Mouse (Mus musculus): ENCODE results near the gene Auts2. TPM values are rescaled to one million over a fixed set of nuclear protein-coding genes. Genes with fewer than 3 reads are reported as not detected.
A peak's percentile ranks its signal among the peaks of the same experiment; 100 is the strongest.
"Not testable (repeated sequence)": the region's sequence is repeated elsewhere in the genome, so short reads cannot be mapped to it uniquely, and the experiment has no call there.

Auts2 gene
- polyA plus RNA-seq (2015; fragmentation: Nextera tagmentation; extraction: Ambion mirVana), result 7.5 and 8.6 TPM in 2 replicates

DNA sequence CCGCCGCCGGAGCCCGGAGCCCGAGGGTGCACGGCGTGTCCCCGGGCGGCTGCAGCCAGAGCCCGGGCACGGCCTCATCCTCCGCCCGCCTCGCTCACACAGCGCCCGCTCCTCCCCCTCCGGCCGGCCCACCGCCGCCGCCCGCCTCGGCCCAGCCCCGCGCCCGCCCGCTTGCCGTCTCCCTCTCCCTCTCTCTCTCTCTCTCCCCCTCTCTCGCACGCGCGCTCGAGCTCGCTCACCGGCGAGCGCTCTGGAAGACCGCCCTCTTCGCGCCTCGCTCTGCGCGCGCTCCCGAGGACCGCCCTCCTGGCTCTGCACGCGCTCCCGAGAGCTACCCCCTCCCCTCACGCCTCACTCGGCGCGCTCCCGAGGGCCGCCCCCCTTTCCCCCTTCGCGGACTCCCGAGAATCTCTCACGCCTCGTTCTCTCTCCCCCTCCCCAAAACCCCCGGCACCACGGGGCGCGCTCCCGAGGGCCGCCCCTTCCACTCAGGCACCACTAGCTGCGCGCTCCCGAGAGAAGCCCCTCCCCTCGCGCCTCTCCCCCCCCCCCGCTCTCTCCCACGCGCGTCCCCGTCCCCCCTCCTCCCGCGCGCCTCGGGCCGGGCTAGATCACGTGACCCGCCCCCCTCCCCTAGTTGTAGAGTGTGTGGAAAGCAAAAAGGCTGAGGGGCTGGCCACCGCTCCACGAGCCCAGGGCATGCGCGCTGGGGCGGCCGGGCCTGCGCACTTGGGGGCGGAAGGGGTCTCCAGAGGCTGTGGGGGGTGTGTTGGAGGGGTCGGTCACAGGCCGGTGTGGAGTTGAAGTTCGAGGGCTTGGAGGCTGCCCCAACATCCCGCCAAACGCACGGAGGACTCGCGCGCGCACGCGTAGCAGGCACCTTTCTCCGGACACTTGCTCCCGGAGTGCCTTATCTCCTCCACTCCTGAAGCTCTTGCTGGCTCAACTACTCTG is at the start of gene Auts2:
TSS of gene Auts2 (minus strand) at position 227 of the 954 bp plus-strand sequence.
- ATAC-seq (replicated peaks; ENCODE audit: low FRiP score, low read depth) (peak; percentile 90), DNase-seq (ENCODE audit: low spot score) (peak; percentile 95)
- Histone ChIP-seq H3K9ac (ENCODE audit: low read depth, low read length) (peak within 1 kb of the TSS; percentile 65), H3K4me1 (replicated peaks; ENCODE audit: insufficient read depth, low read length) (peaks cover 5% of the 10 kb centered on the region; the same call in 1 of the 2 replicates), H3K27me3 (ENCODE audit: insufficient read depth, low read length) (no peaks in the 10 kb centered on the region), H3K4me2 (ENCODE audit: low read length) (peak within 1 kb of the TSS; percentile 94), H3K27ac (peak within 1 kb of the TSS; percentile 77), H3K9me3 (replicated peaks; ENCODE audit: low read length) (no peaks in the 10 kb centered on the region), H3K36me3 (ENCODE audit: insufficient read depth, low read length) (no peaks in the 10 kb centered on the region), H3K4me3 (replicated peaks; ENCODE audit: low read depth, low read length) (peak within 1 kb of the TSS; percentile 81)
- WGBS, result under 1% methylated on average over 80 of the region's 105 CpGs
- no peak for TF ChIP-seq CTCF (IDR thresholded peaks at IDR 0.05; ENCODE audit: low read depth)

DNA sequence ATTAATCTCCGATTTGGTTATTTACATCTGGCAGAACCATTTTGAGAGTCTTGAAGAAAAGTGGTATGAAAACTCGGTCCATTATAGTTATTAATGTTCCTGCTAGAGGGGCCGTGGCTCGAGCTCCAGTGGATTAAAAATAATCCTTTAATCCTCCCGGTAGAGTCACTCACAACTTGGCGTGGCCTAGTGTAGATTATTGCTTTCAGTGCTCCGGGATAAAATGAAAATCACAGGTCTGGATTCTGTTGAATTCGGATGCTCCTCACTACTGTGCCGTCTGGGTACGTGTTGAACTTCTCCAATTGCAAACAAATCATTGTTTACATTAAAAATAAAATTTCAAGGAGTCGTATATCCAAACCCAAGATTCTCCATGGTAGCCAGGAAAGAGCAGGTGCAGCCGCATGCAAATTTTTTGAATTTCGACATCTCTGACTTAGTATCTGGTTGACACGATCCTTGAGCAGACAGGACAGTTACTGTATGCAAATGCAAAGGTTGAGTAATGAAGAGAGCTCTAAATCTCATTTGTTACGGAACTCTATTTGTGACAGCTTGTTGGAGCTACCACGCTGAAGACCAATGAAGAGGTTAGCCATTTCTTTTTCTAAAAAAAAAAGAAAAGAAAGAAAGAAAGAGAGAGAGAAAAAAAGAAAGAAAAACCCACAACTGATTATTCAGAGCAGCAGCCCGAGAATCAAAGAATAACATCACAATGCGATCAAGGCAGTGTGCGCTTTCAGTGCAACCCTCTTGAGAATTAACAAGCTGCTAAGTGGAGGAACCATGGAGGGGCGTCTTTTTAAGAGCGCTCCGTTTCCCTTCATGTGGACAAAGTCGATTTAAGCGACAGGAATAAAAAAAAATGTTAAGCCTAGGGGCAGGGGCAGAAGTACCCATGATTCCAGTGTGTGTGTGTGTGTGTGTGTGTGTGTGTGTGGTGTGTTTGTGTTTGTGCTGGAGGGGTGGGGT is 48.9 kb upstream of the Auts2 start:
- no peaks in the 10 kb centered on the region for H3K9me3 ChIP-seq (replicated peaks; ENCODE audit: low read length)
- no peaks in the 10 kb centered on the region for H3K27me3 ChIP-seq (ENCODE audit: insufficient read depth, low read length)
- H3K4me1 ChIP-seq (replicated peaks; ENCODE audit: insufficient read depth, low read length), result no peaks in the 10 kb centered on the region
- ATAC-seq (replicated peaks; ENCODE audit: low FRiP score, low read depth) (no peak), DNase-seq (ENCODE audit: low spot score) (no peak)
- H3K4me2 ChIP-seq (ENCODE audit: low read length), result no peak overlapping the region
- WGBS, result 84% methylated on average over 24 of the region's 24 CpGs
- no peaks in the 10 kb centered on the region for H3K36me3 ChIP-seq (ENCODE audit: insufficient read depth, low read length)
- H3K4me3 ChIP-seq (replicated peaks; ENCODE audit: low read depth, low read length), result no peak overlapping the region
- TF ChIP-seq CTCF (IDR thresholded peaks at IDR 0.05; ENCODE audit: low read depth), result no peak
- no peak overlapping the region for H3K27ac ChIP-seq
- no peak overlapping the region for H3K9ac ChIP-seq (ENCODE audit: low read depth, low read length)

DNA sequence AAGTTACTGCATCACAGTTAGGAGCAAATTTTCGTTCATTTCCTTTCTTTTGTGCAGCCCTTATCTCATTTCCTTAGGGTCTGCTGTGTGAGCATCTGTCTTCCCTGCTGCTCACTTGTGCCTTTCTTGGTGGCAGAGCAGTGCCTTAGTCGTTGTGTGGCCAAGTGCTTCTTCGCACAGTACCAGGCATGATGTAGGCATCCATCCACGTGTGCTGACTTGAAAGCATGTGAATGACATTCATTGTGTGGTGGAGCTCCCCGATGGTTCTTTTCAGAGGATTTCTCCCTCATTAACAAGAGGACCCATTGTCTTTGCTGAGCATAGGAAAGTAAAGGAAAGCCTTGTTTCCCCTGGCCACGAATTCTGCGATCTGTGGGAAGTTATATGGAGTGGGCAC is 36.6 kb upstream of the Auts2 start:
- no peak overlapping the region for H3K4me3 ChIP-seq (replicated peaks; ENCODE audit: low read depth, low read length)
- no peak overlapping the region for H3K27ac ChIP-seq
- no peaks in the 10 kb centered on the region for H3K36me3 ChIP-seq (ENCODE audit: insufficient read depth, low read length)
- no peaks in the 10 kb centered on the region for H3K27me3 ChIP-seq (ENCODE audit: insufficient read depth, low read length)
- H3K4me1 ChIP-seq (replicated peaks; ENCODE audit: insufficient read depth, low read length), result no peaks in the 10 kb centered on the region
- no peak overlapping the region for H3K9ac ChIP-seq (ENCODE audit: low read depth, low read length)
- no peak overlapping the region for H3K4me2 ChIP-seq (ENCODE audit: low read length)
- no peak for TF ChIP-seq CTCF (IDR thresholded peaks at IDR 0.05; ENCODE audit: low read depth)
- DNase-seq (ENCODE audit: low spot score) (no peak), ATAC-seq (replicated peaks; ENCODE audit: low FRiP score, low read depth) (no peak)
- no peaks in the 10 kb centered on the region for H3K9me3 ChIP-seq (replicated peaks; ENCODE audit: low read length)
- WGBS, result 75% methylated on average over 7 of the region's 7 CpGs

GRCm38 (mm10) chr5:132560771-132561170 is 17.6 kb upstream of the Auts2 start:
- DNase-seq (ENCODE audit: low spot score); H3K4me2 ChIP-seq (ENCODE audit: low read length); H3K36me3 ChIP-seq (ENCODE audit: insufficient read depth, low read length); H3K9me3 ChIP-seq (replicated peaks; ENCODE audit: low read length); H3K27ac ChIP-seq; H3K4me3 ChIP-seq (replicated peaks; ENCODE audit: low read depth, low read length); H3K4me1 ChIP-seq (replicated peaks; ENCODE audit: insufficient read depth, low read length); H3K9ac ChIP-seq (ENCODE audit: low read depth, low read length); H3K27me3 ChIP-seq (ENCODE audit: insufficient read depth, low read length); ATAC-seq (replicated peaks; ENCODE audit: low FRiP score, low read depth): not testable (repeated sequence)
- 77% methylated on average over 6 of the region's 6 CpGs for WGBS

GRCm38 (mm10) chr5:132545761-132546160 is 2.6 kb upstream of the Auts2 start:
- H3K9ac ChIP-seq (ENCODE audit: low read depth, low read length), result no peak overlapping the region
- 65% methylated on average over 1 of the region's 1 CpGs for WGBS
- no peak for DNase-seq (ENCODE audit: low spot score)
- ATAC-seq (replicated peaks; ENCODE audit: low FRiP score, low read depth), result no peak
- H3K4me2 ChIP-seq (ENCODE audit: low read length), result no peak overlapping the region
- no peaks in the 10 kb centered on the region for H3K9me3 ChIP-seq (replicated peaks; ENCODE audit: low read length)
- TF ChIP-seq CTCF (IDR thresholded peaks at IDR 0.05; ENCODE audit: low read depth), result no peak
- H3K27me3 ChIP-seq (ENCODE audit: insufficient read depth, low read length), result no peaks in the 10 kb centered on the region
- H3K4me3 ChIP-seq (replicated peaks; ENCODE audit: low read depth, low read length), result no peak overlapping the region
- no peaks in the 10 kb centered on the region for H3K36me3 ChIP-seq (ENCODE audit: insufficient read depth, low read length)
- H3K4me1 ChIP-seq (replicated peaks; ENCODE audit: insufficient read depth, low read length), result no peaks in the 10 kb centered on the region
- H3K27ac ChIP-seq, result no peak overlapping the region

All from kidney, postnatal 0 days (tissue).